Mouse (Mus musculus) liver, embryonic 13.5 days (tissue): ENCODE data around the gene Gm6337. TPM values are rescaled to one million over a fixed set of nuclear protein-coding genes. Genes with fewer than 3 reads are reported as not detected.
"Not testable (repeated sequence)": the region's sequence is repeated elsewhere in the genome, so short reads cannot be mapped to it uniquely, and the experiment has no call there.

ENCODE experiments used
- ATAC-seq: fragments of 200-750 bp; cut with Nextera tagmentation; 2 replicates; pipeline ENCODE4 v1.8.0; 2017; ENCODE audit warnings: low read depth, mild to moderate bottlenecking, moderate number of reproducible peaks, moderate library complexity
- DNase-seq: peaks from one replicate; pipeline ENCODE4 v3.0.0; 2022
- H3K27ac ChIP-seq: fragments of 300-500 bp; sonication (generic); 2 replicates; pipeline ENCODE4 v1.5.1; 2015; ENCODE audit warnings: moderate library complexity, mild to moderate bottlenecking, inconsistent platforms
- H3K27me3 ChIP-seq: fragments of 300-500 bp; sonication (generic); 2 replicates; pipeline ENCODE4 v1.6.1; 2015; ENCODE audit warnings: mild to moderate bottlenecking, inconsistent platforms
- H3K36me3 ChIP-seq: fragments of 300-500 bp; sonication (generic); 2 replicates; pipeline ENCODE4 v1.6.1; 2015; ENCODE audit warnings: mild to moderate bottlenecking, inconsistent platforms
- H3K4me1 ChIP-seq: fragments of 300-500 bp; sonication (generic); replicated peaks from 2 replicates; pipeline ENCODE4 v1.6.1; 2015; ENCODE audit warnings: inconsistent platforms
- H3K4me2 ChIP-seq: fragments of 300-500 bp; sonication (generic); 2 replicates; pipeline ENCODE4 v1.6.1; 2015; ENCODE audit warnings: inconsistent platforms, mild to moderate bottlenecking, moderate library complexity
- H3K4me3 ChIP-seq: fragments of 300-500 bp; sonication (generic); replicated peaks from 2 replicates; pipeline ENCODE4 v1.5.1; 2015; ENCODE audit warnings: mild to moderate bottlenecking, inconsistent platforms
- H3K9ac ChIP-seq: fragments of 300-500 bp; sonication (generic); 2 replicates; pipeline ENCODE4 v1.6.1; 2015; ENCODE audit warnings: mild to moderate bottlenecking, inconsistent platforms
- H3K9me3 ChIP-seq: fragments of 300-500 bp; sonication (generic); replicated peaks from 2 replicates; pipeline ENCODE4 v1.6.1; 2016; ENCODE audit warnings: inconsistent platforms
- WGBS: fragments of 180-500 bp; shearing (Covaris S2); methylation state at CpG from one replicate; pipeline ENCODE4 v1.1.7; 2015; ENCODE audit not compliant: insufficient replicate concordance; 5-methylcytosine and 5-hydroxymethylcytosine counted together
- polyA plus RNA-seq: library from polyadenylated mRNA; unstranded; fragments of >200 nt; fragmentation: Nextera tagmentation; extraction: Ambion mirVana; gene quantifications from 2 replicates; pipeline ENCODE4 v1.2.1, GENCODE M21; 2015

The Gm6337 gene
- not detected in 2 replicates for polyA plus RNA-seq

- not testable (repeated sequence) for H3K27me3 ChIP-seq, H3K9me3 ChIP-seq, ATAC-seq, H3K9ac ChIP-seq, H3K4me1 ChIP-seq, H3K27ac ChIP-seq, DNase-seq, H3K4me3 ChIP-seq, H3K4me2 ChIP-seq, H3K36me3 ChIP-seq
- WGBS: 61% methylated on average over 4 of the region's 4 CpGs
Measured at GRCm38 (mm10) chr14:6058167-6058566, at the start of gene Gm6337. Gm6337 (minus strand) TSS chr14:6058267.

- H3K27ac ChIP-seq, DNase-seq, H3K9me3 ChIP-seq, H3K9ac ChIP-seq, H3K36me3 ChIP-seq, H3K4me2 ChIP-seq, ATAC-seq, H3K4me3 ChIP-seq, H3K27me3 ChIP-seq, H3K4me1 ChIP-seq: not testable (repeated sequence)
- WGBS: 13% methylated on average over 8 of the region's 9 CpGs
Measured at GRCm38 (mm10) chr14:6107500-6107899, 49.4 kb upstream of the Gm6337 start.

- not testable (repeated sequence) for H3K27me3 ChIP-seq, H3K27ac ChIP-seq, DNase-seq, ATAC-seq, H3K4me3 ChIP-seq, H3K9ac ChIP-seq, H3K36me3 ChIP-seq, H3K4me2 ChIP-seq, H3K4me1 ChIP-seq, H3K9me3 ChIP-seq
- 60% methylated on average over 2 of the region's 3 CpGs for WGBS
Measured at GRCm38 (mm10) chr14:6093842-6094241, 35.8 kb upstream of the Gm6337 start, which contains the start of gene Gm8206. Gm8206 (minus strand) TSS chr14:6093942.

Other genes with a start within 250 kb of the Gm6337 start
- not detected in 2 replicates for gene Gm3424, start 227.9 kb downstream of the Gm6337 start, polyA plus RNA-seq
- gene Gm8237, start 177.9 kb downstream of the Gm6337 start, polyA plus RNA-seq: not detected in 2 replicates
- gene Gm3248, start 96.5 kb downstream of the Gm6337 start, polyA plus RNA-seq: not detected in 2 replicates
- gene Gm3453, start 79.1 kb downstream of the Gm6337 start, polyA plus RNA-seq: not detected in 2 replicates
- not detected in 2 replicates for gene Gm8206, start 35.7 kb upstream of the Gm6337 start, polyA plus RNA-seq
- gene Gm3468, start 50.4 kb upstream of the Gm6337 start, polyA plus RNA-seq: 0.08 and 0.09 TPM in 2 replicates
- not detected in 2 replicates for gene Gm3476, start 67.5 kb upstream of the Gm6337 start, polyA plus RNA-seq
- not detected in 2 replicates for gene Gm21560, start 161.0 kb upstream of the Gm6337 start, polyA plus RNA-seq
- not detected in 2 replicates for gene Gm3411, start 229.0 kb upstream of the Gm6337 start, polyA plus RNA-seq
- gene Gm21103, start 246.6 kb upstream of the Gm6337 start, polyA plus RNA-seq: not detected in 2 replicates